Mouse (Mus musculus): ENCODE data around the gene Ccdc6.
"Not testable (repeated sequence)": the region's sequence is repeated elsewhere in the genome, so short reads cannot be mapped to it uniquely, and the experiment has no call there.

Ccdc6 gene

GRCm38 (mm10) chr10:70220971-70221370, 124.0 kb downstream of the Ccdc6 start:
- no peak for DNase-seq (ENCODE audit: low read depth)

- DNase-seq (ENCODE audit: low read depth): not testable (repeated sequence)
These were observed 125.3 kb downstream of the Ccdc6 start for GRCm38 (mm10) chr10:70222231-70222630.

- no peak for DNase-seq (ENCODE audit: low read depth)
These were observed 127.7 kb downstream of the Ccdc6 start for GRCm38 (mm10) chr10:70224571-70224970.

GRCm38 (mm10) chr10:70225760-70226159, 128.8 kb downstream of the Ccdc6 start:
- no peak for DNase-seq (ENCODE audit: low read depth)

- no peak for DNase-seq (ENCODE audit: low read depth)
These were observed 129.7 kb downstream of the Ccdc6 start for GRCm38 (mm10) chr10:70226608-70227007.

- DNase-seq (ENCODE audit: low read depth): no peak
These were observed 133.4 kb downstream of the Ccdc6 start for GRCm38 (mm10) chr10:70230352-70230751.

- no peak for DNase-seq (ENCODE audit: low read depth)
These were observed 141.0 kb downstream of the Ccdc6 start for GRCm38 (mm10) chr10:70237936-70238335.

All from fibroblast of lung, adult 2 months (primary cell).